Mouse (Mus musculus) fibroblast of lung, adult 2 months (primary cell): ENCODE data around the gene Sp2.

Source experiments
- DNase-seq: peaks from one replicate; pipeline ENCODE4 v3.0.0-alpha.2; 2011; ENCODE audit warnings: low read depth

The Sp2 gene

GRCm38 (mm10) chr11:96906431-96907161 is 76.2 kb downstream of the Sp2 start:
- DNase-seq: no peak
